Mouse (Mus musculus) heart, embryonic 14.5 days (tissue): ENCODE results near the gene Xlr4b. TPM values are rescaled to one million over a fixed set of nuclear protein-coding genes. Genes with fewer than 3 reads are reported as not detected.
"Not testable (repeated sequence)": the region's sequence is repeated elsewhere in the genome, so short reads cannot be mapped to it uniquely, and the experiment has no call there.

Source experiments
- ATAC-seq: fragments of 200-750 bp; cut with Nextera tagmentation; 2 replicates; pipeline ENCODE4 v1.8.0; 2017; ENCODE audit warnings: low read depth, moderate TSS enrichment; ENCODE audit not compliant: insufficient number of reproducible peaks, insufficient read depth, low FRiP score
- H3K27ac ChIP-seq, 2 experiments: fragments of 200-500 bp in 1 of 2; fragments of 300-500 bp in 1 of 2; sonication (generic) in 1 of 2; replicated peaks in 1 of 2; 2 replicates each; pipeline ENCODE4 v1.5.1; 2012 to 2014; ENCODE audit warnings: low read depth in 2 of 2, low read length in 2 of 2, control low read depth in 1 of 2, mild to moderate bottlenecking in 1 of 2, mixed read lengths in 1 of 2; ENCODE audit not compliant: control insufficient read depth in 1 of 2, insufficient read depth in 1 of 2
- H3K27me3 ChIP-seq: fragments of 300-500 bp; sonication (generic); 2 replicates; pipeline ENCODE4 v1.6.1; 2014; ENCODE audit warnings: mild to moderate bottlenecking, low read length, control low read depth; ENCODE audit not compliant: control insufficient read depth, insufficient read depth
- H3K36me3 ChIP-seq: fragments of 300-500 bp; sonication (generic); 2 replicates; pipeline ENCODE4 v1.6.1; 2014; ENCODE audit warnings: mild to moderate bottlenecking, control low read depth, low read length, mixed read lengths; ENCODE audit not compliant: control insufficient read depth, insufficient read depth
- H3K4me1 ChIP-seq, 2 experiments: fragments of 200-500 bp in 1 of 2; fragments of 300-500 bp in 1 of 2; sonication (generic) in 1 of 2; 2 replicates each; pipeline ENCODE4 v1.6.1; 2012 to 2014; ENCODE audit warnings: low read length in 2 of 2, control low read depth in 1 of 2, mixed read lengths in 1 of 2; ENCODE audit not compliant: control insufficient read depth in 2 of 2, insufficient read depth in 2 of 2
- H3K4me2 ChIP-seq: fragments of 300-500 bp; sonication (generic); 2 replicates; pipeline ENCODE4 v1.6.1; 2014; ENCODE audit warnings: mild to moderate bottlenecking, low read length
- H3K4me3 ChIP-seq, 2 experiments: fragments of 200-500 bp in 1 of 2; fragments of 300-500 bp in 1 of 2; sonication (generic) in 1 of 2; 2 replicates each; pipeline ENCODE4 v1.5.1; 2012 to 2014; ENCODE audit warnings: low read length in 2 of 2, mild to moderate bottlenecking in 2 of 2, control low read depth in 1 of 2, low read depth in 1 of 2, moderate library complexity in 1 of 2; ENCODE audit not compliant: control insufficient read depth in 1 of 2, insufficient read depth in 1 of 2
- H3K9ac ChIP-seq: fragments of 300-500 bp; sonication (generic); 2 replicates; pipeline ENCODE4 v1.6.1; 2014; ENCODE audit warnings: mild to moderate bottlenecking, low read length
- H3K9me3 ChIP-seq: fragments of 300-500 bp; sonication (generic); 2 replicates; pipeline ENCODE4 v1.6.1; 2016; ENCODE audit warnings: low read length, control low read depth; ENCODE audit not compliant: control insufficient read depth
- WGBS: fragments of 180-500 bp; shearing (Covaris S2); extraction: QIAGEN DNeasy Blood & Tissue Kit; methylation state at CpG from one replicate; pipeline ENCODE4 v1.1.7; 2014; 5-methylcytosine and 5-hydroxymethylcytosine counted together
- polyA plus RNA-seq: library from polyadenylated mRNA; unstranded; fragments of >200 nt; fragmentation: Nextera tagmentation; extraction: Ambion mirVana; gene quantifications from 2 replicates; pipeline ENCODE4 v1.2.1, GENCODE M21; 2014

The Xlr4b gene
- polyA plus RNA-seq: 0.26 and 2.3 TPM in 2 replicates

DNA sequence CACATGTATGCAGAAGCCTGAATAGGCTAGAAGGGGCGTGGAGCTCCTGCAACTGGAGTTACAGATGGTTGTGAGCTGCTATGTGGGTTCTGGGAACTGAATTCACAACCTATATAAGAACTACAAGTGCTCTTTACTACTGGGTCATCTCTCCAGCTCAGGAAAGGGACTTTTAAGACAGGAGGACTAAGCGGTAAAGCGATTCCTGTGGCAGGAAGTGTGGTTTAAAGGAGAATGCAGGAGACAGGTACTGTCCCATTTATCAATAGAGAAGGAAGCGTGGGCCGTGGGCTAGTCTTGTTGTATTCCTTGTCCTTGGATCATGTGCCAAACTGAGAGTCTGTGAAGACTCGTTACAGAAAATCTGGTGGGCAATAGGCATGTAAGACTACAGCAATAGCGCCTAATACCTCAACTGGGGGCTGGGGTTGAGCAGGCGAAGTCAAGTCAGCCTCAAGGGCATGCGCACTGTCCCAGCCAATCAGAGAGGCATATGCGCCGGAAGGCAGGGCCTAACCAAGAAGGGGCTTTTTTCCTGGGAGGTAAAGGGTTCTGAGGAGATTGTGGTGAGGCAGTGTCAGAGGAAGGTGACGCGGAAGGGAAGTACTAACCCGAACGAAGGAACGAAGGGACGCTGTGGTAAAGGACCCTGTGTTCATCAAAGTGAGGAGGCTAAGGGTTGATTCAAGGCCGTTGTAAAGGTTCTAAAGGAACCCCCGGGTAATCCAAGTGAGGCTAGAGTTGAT, at the start of gene Xlr4b:
Gene Xlr4b (plus strand): TSS at position 515 of the 746 bp plus-strand sequence.
- not testable (repeated sequence) for H3K36me3 ChIP-seq, H3K4me1 ChIP-seq, H3K4me3 ChIP-seq, H3K9ac ChIP-seq, H3K9me3 ChIP-seq, H3K27ac ChIP-seq, ATAC-seq, H3K27me3 ChIP-seq, H3K4me2 ChIP-seq
- 72% methylated on average over 10 of the region's 19 CpGs for WGBS

DNA sequence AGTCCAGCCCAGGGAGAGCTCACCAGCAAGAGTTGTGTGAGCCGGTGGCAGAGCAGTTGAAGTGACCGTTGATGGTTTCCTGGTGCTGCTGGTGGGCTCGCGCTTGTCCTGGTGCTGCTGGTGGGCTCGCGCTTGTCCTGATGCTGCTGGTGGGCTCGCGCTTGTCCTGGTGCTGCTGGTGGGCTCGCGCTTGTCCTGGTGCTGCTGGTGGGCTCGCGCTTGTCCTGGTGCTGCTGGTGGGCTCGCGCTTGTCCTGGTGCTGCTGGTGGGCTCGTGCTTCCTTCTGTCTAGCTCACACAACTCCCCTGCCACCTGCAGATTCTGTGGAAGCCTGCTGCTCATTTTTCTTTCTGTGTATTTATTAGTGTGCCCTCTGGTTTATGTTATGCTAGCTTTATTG, 37.2 kb upstream of the Xlr4b start, which contains the start of gene Spin2d:
Gene Spin2d (minus strand): TSS at position 101 of the 400 bp plus-strand sequence.
- not testable (repeated sequence) for H3K4me2 ChIP-seq, H3K27ac ChIP-seq
- 66% methylated on average over 6 of the region's 15 CpGs for WGBS

DNA sequence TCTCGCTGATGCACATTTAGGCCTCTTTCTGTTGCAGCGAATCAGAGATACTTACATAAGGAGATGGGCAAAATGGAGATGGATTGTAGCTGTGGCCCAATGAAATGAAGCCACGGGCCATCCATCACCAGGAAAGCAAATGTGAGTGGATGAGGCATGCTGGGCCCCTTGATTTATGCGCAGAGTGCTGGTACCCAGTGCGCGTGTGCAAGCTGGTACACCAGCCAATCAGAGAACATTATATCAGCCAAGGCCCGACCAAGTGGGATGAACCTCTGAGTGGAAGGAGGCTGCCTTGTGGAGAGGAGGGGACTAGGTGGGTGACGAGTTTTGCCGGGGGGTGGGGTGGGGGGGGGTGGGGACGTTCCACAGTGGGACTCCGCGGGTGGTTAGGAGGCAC, 22.2 kb upstream of the Xlr4b start, which contains the start of gene Xlr3b:
Gene Xlr3b (plus strand): TSS at position 274 of the 400 bp plus-strand sequence.
- not testable (repeated sequence) for H3K9ac ChIP-seq, H3K9me3 ChIP-seq, H3K4me3 ChIP-seq, H3K36me3 ChIP-seq, H3K27ac ChIP-seq, H3K27me3 ChIP-seq, ATAC-seq, H3K4me1 ChIP-seq, H3K4me2 ChIP-seq
- 74% methylated on average over 12 of the region's 12 CpGs for WGBS

More for the DNA sequence above, 37.2 kb upstream of the Xlr4b start, which contains the start of gene Spin2d:
- ATAC-seq, H3K9ac ChIP-seq, H3K36me3 ChIP-seq, H3K27me3 ChIP-seq, H3K4me1 ChIP-seq, H3K9me3 ChIP-seq, H3K4me3 ChIP-seq: not testable (repeated sequence)

DNA sequence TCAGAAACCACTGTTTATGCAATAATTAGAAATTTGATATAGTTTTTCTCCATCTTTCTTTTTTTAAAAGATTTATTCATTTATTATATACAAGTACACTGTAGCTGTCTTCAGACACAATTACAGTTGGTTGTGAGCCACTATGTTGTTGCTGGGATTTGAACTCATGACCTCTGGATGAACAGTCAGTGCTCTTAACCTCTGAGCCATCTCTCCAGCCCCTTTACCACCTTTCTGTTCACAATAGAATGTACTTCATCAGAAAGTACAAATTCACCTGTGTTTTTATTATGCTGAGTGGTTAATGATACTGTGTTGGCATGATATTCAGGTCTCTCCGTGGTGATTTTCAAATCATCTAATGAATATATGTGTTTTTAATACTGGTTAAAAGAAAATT, 11.2 kb downstream of the Xlr4b start:
- Histone ChIP-seq H3K4me1 (peaks cover 2 to 3% of the 10 kb centered on the region in 2 experiments; a peak in 1 of 4 replicates), H3K9ac (no peak overlapping the region), H3K4me3 (no peak overlapping the region), H3K4me2 (no peak overlapping the region), H3K27me3 (no peaks in the 10 kb centered on the region), H3K36me3 (no peaks in the 10 kb centered on the region), H3K27ac (no peak overlapping the region), H3K9me3 (no peaks in the 10 kb centered on the region)
- 47% methylated on average over 1 of the region's 1 CpGs for WGBS
- no peak for ATAC-seq

DNA sequence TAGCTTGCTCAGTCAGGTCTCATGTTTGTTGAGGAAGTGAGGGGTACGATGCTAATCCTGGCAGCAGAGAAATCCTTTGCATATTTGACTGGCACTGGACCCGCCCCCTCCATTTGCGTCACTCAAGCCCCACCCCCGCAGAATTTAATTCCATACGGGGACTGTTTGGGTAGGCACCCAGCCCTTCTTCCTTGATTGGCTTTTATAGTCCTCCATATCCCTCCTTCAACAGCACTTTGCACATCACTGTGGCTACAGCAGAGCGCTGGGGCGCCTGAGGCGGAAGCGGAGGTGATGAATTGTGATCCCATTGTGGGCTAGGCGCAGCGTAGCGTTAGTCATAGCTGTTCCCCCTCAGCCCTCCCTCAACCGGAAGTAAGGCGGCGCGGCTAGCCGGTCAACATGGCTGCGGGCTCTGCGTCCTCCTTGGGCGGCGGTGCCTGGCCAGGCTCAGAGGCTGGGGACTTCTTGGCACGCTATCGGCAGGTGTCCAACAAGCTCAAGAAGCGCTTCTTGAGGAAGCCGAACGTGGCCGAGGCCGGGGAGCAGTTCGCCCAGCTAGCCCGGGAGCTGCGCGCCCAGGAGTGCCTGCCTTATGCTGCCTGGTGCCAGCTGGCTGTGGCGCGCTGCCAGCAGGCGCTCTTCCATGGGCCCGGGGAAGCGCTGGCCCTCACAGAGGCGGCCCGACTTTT, 13.9 kb downstream of the Xlr4b start, which contains the start of gene F8a:
Gene F8a (plus strand): TSS at position 378 of the 692 bp plus-strand sequence.
- peak within 1 kb of the TSS; percentile 85 for H3K4me2 ChIP-seq
- ATAC-seq: peak; percentile 93
- H3K27ac ChIP-seq: peak within 1 kb of the TSS; percentile 90
- no peaks in the 10 kb centered on the region for H3K27me3 ChIP-seq
- peaks cover 2 to 3% of the 10 kb centered on the region in 2 experiments; a peak in 1 of 4 replicates for H3K4me1 ChIP-seq
- peak within 1 kb of the TSS; percentile 74 for H3K9ac ChIP-seq
- H3K9me3 ChIP-seq: no peaks in the 10 kb centered on the region
- H3K4me3 ChIP-seq: peak within 1 kb of the TSS; percentile 62 to 76
- H3K36me3 ChIP-seq: no peaks in the 10 kb centered on the region
- WGBS: 19% methylated on average over 39 of the region's 39 CpGs

DNA sequence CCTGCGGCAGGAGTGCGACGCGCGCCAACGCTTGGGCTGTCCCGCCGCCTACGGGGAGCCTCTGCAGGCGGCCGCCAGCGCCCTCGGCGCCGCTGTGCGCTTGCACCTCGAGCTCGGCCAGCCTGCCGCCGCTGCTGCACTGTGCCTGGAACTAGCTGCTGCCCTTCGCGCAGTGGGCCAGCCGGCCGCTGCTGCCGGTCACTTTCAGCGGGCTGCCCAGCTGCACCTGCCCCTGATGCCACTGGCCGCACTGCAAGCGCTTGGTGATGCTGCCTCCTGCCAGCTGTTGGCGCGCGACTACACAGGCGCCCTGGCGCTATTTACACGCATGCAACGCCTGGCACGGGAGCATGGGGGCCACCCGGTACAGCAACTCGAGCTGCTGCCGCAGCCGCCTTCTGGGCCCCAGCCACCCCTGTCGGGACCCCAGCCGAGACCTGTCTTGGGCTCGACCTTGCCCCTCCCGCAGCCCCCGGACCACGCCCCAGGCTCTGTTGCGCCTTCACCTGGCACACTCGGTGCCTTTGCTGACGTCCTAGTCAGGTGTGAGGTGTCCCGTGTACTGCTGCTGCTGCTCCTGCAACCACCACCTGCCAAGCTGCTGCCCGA, 14.6 kb downstream of the Xlr4b start:
- H3K27me3 ChIP-seq: no peaks in the 10 kb centered on the region
- H3K9ac ChIP-seq: peak overlapping the region; percentile 74
- H3K4me1 ChIP-seq: peaks cover 2 to 3% of the 10 kb centered on the region in 2 experiments; a peak in 1 of 4 replicates
- WGBS: 20% methylated on average over 51 of the region's 51 CpGs
- peak overlapping the region; percentile 85 for H3K4me2 ChIP-seq
- H3K36me3 ChIP-seq: no peaks in the 10 kb centered on the region
- H3K4me3 ChIP-seq: peak overlapping the region; percentile 62 to 76
- H3K27ac ChIP-seq: peak overlapping the region; percentile 90
- H3K9me3 ChIP-seq: no peaks in the 10 kb centered on the region
- ATAC-seq: peak; percentile 62; the same call in 1 of the 2 replicates

DNA sequence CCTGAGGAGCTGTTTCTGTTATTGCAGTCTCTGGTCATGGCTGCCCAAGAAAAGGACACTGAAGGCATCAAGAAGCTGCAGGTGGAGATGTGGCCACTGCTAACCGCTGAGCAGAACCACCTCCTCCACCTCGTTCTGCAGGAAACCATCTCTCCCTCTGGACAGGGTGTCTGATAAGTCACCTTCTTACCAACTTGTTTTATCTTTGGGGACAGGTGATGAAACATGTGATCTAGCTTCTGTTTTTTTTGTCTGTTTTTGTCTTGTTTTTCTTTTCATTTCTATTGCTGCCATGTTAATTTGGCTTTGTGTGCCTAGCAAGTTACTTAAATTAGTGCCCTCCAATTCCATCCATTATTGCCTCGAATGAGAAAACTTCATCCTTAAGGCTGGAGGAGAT, 15.2 kb downstream of the Xlr4b start:
- Histone ChIP-seq H3K4me1 (peaks cover 2 to 3% of the 10 kb centered on the region in 2 experiments; a peak in 1 of 4 replicates), H3K4me2 (peak overlapping the region; percentile 85), H3K27me3 (no peaks in the 10 kb centered on the region), H3K36me3 (no peaks in the 10 kb centered on the region), H3K9me3 (no peaks in the 10 kb centered on the region), H3K4me3 (peak overlapping the region; percentile 62 to 76), H3K27ac (no peak overlapping the region), H3K9ac (peak overlapping the region; percentile 74)
- WGBS: 33% methylated on average over 3 of the region's 3 CpGs
- no peak for ATAC-seq
